ENCODE assay signal across 27 mouse cellular contexts in genomic region chr10:85561418-85561817, GRCm38 (mm10).
DNase-seq lines count a peak whose midpoint lies in the region; ATAC-seq and TF ChIP-seq lines count a peak whose summit lies in the region.
"Had no signal": no experiment of that assay in that cellular context is flagged by ENCODE, and none has a peak within 500 bp of the region (broad histone marks: within the 10 kb centered on the region; RNA-seq: fewer than 3 reads in every experiment).

No protein-coding gene starts in this region.

- ATAC-seq in forebrain, postnatal 0 days = no peak
- no peak for ATAC-seq in midbrain, postnatal 0 days (ENCODE audit: low FRiP score)
- ATAC-seq: forebrain, embryonic 15.5 days; hindbrain, postnatal 0 days; inflammation-experienced regulatory T-cells, adult 6 months had no signal

- no peak overlapping the region for H3K4me3 ChIP-seq in forebrain, postnatal 0 days (ENCODE audit: low read depth, low read length)
- H3K4me3 ChIP-seq in forebrain, embryonic 10.5 days = no peak overlapping the region
- no peak overlapping the region for H3K4me3 ChIP-seq in midbrain, postnatal 0 days (ENCODE audit: low read depth, low read length)
- no peak overlapping the region for H3K4me3 ChIP-seq in midbrain, embryonic 10.5 days
- H3K4me3 ChIP-seq: embryonic facial prominence, embryonic 12.5 days; embryonic facial prominence, embryonic 15.5 days; forebrain, embryonic 12.5 days; forebrain, embryonic 15.5 days; heart, adult 2 months; heart, embryonic 10.5 days; heart, embryonic 13.5 days had no signal

- DNase-seq in forebrain, postnatal 0 days = no peak
- no peak for DNase-seq in forebrain, embryonic 10.5 days (ENCODE audit: extremely low spot score, low spot score)
- DNase-seq in midbrain, postnatal 0 days (ENCODE audit: low spot score) = no peak
- no peak for DNase-seq in midbrain, embryonic 10.5 days (ENCODE audit: low spot score)
- peak; percentile 15 for DNase-seq in thymus, postnatal 4 days
- DNase-seq in thymus, postnatal 36 days = no peak
- peak; percentile 63 for DNase-seq in ZHBTc4 (ENCODE audit: low read depth, low spot score)
- no peak for DNase-seq in cerebellum, adult 9-11 months
- DNase-seq: adrenal gland, adult 2 months; adrenal gland, postnatal 14 days; cerebellum, adult 11 months; cerebellum, adult 2 months; cerebellum, postnatal 10 days; gastrocnemius, postnatal 10 days; gastrocnemius, postnatal 36 days; heart, adult 2 months; heart, postnatal 14 days; heart, postnatal 4 days had no signal

- peak; percentile 10; the same call in 1 of the 2 replicates for TF ChIP-seq CTCF in forebrain, postnatal 0 days (IDR thresholded peaks at IDR 0.05; ENCODE audit: low read depth)
- TF ChIP-seq CTCF in midbrain, postnatal 0 days (IDR thresholded peaks at IDR 0.05) = 0 out of 2 replicates have a peak, but pooled peaks have one; percentile 4

- no peak overlapping the region for H3K27ac ChIP-seq in forebrain, postnatal 0 days (ENCODE audit: low read depth, low read length)
- no peak overlapping the region for H3K27ac ChIP-seq in forebrain, embryonic 10.5 days
- H3K27ac ChIP-seq in midbrain, postnatal 0 days (ENCODE audit: low read depth, low read length) = no peak overlapping the region
- no peak overlapping the region for H3K27ac ChIP-seq in midbrain, embryonic 10.5 days (replicated peaks)
- H3K27ac ChIP-seq: embryonic facial prominence, embryonic 12.5 days; embryonic facial prominence, embryonic 15.5 days; forebrain, embryonic 12.5 days; forebrain, embryonic 15.5 days; heart, adult 2 months; heart, embryonic 10.5 days; heart, embryonic 13.5 days; hindbrain, embryonic 14.5 days; hindbrain, postnatal 0 days had no signal

- no peaks in the 10 kb centered on the region for H3K36me3 ChIP-seq in forebrain, postnatal 0 days (ENCODE audit: insufficient read depth)
- H3K36me3 ChIP-seq in forebrain, embryonic 10.5 days (replicated peaks) = no peaks in the 10 kb centered on the region
- no peaks in the 10 kb centered on the region for H3K36me3 ChIP-seq in midbrain, postnatal 0 days (ENCODE audit: insufficient read depth, low read length)
- H3K36me3 ChIP-seq in midbrain, embryonic 10.5 days = no peaks in the 10 kb centered on the region
- H3K36me3 ChIP-seq: embryonic facial prominence, embryonic 12.5 days; embryonic facial prominence, embryonic 15.5 days; forebrain, embryonic 12.5 days; forebrain, embryonic 15.5 days; heart, embryonic 10.5 days; heart, embryonic 13.5 days had no signal

- no peaks in the 10 kb centered on the region for H3K9me3 ChIP-seq in forebrain, postnatal 0 days (ENCODE audit: low read length)
- no peaks in the 10 kb centered on the region for H3K9me3 ChIP-seq in forebrain, embryonic 10.5 days
- H3K9me3 ChIP-seq in midbrain, postnatal 0 days (ENCODE audit: low read length) = no peaks in the 10 kb centered on the region
- no peaks in the 10 kb centered on the region for H3K9me3 ChIP-seq in midbrain, embryonic 10.5 days (replicated peaks)
- H3K9me3 ChIP-seq: embryonic facial prominence, embryonic 12.5 days; embryonic facial prominence, embryonic 15.5 days; forebrain, embryonic 12.5 days; forebrain, embryonic 15.5 days; heart, embryonic 10.5 days had no signal

- no peaks in the 10 kb centered on the region for H3K4me1 ChIP-seq in forebrain, postnatal 0 days (ENCODE audit: insufficient read depth)
- H3K4me1 ChIP-seq in forebrain, embryonic 10.5 days = peaks cover 18% of the 10 kb centered on the region
- H3K4me1 ChIP-seq in midbrain, postnatal 0 days (ENCODE audit: insufficient read depth, low read length) = no peaks in the 10 kb centered on the region
- H3K4me1 ChIP-seq in midbrain, embryonic 10.5 days = peaks cover 13% of the 10 kb centered on the region
- H3K4me1 ChIP-seq: embryonic facial prominence, embryonic 12.5 days; embryonic facial prominence, embryonic 15.5 days; forebrain, embryonic 15.5 days; heart, embryonic 10.5 days; heart, embryonic 13.5 days had no signal

- 91% methylated on average over 14 of the region's 14 CpGs for WGBS in forebrain, postnatal 0 days
- WGBS in forebrain, embryonic 10.5 days = 91% methylated on average over 14 of the region's 14 CpGs
- 93% methylated on average over 14 of the region's 14 CpGs for WGBS in midbrain, postnatal 0 days
- WGBS in midbrain, embryonic 10.5 days = 92% methylated on average over 14 of the region's 14 CpGs

- H3K27me3 ChIP-seq in forebrain, postnatal 0 days (ENCODE audit: insufficient read depth, low read length) = no peaks in the 10 kb centered on the region
- H3K27me3 ChIP-seq in forebrain, embryonic 10.5 days (ENCODE audit: poor library complexity, severe bottlenecking) = no peaks in the 10 kb centered on the region
- H3K27me3 ChIP-seq in midbrain, postnatal 0 days (ENCODE audit: insufficient read depth, low read length) = no peaks in the 10 kb centered on the region
- no peaks in the 10 kb centered on the region for H3K27me3 ChIP-seq in midbrain, embryonic 10.5 days (ENCODE audit: low read depth, poor library complexity, severe bottlenecking)
- H3K27me3 ChIP-seq: embryonic facial prominence, embryonic 12.5 days; embryonic facial prominence, embryonic 15.5 days; forebrain, embryonic 12.5 days; forebrain, embryonic 15.5 days; heart, embryonic 13.5 days had no signal

- no peak overlapping the region for H3K9ac ChIP-seq in forebrain, postnatal 0 days
- no peak overlapping the region for H3K9ac ChIP-seq in midbrain, postnatal 0 days (replicated peaks; ENCODE audit: low read length, poor library complexity, severe bottlenecking)
- H3K9ac ChIP-seq: embryonic facial prominence, embryonic 12.5 days; embryonic facial prominence, embryonic 15.5 days; forebrain, embryonic 12.5 days; forebrain, embryonic 15.5 days; heart, embryonic 13.5 days; hindbrain, embryonic 14.5 days had no signal

- H3K4me2 ChIP-seq in forebrain, postnatal 0 days (ENCODE audit: low read depth) = no peak overlapping the region
- no peak overlapping the region for H3K4me2 ChIP-seq in midbrain, postnatal 0 days (ENCODE audit: low read depth, low read length, poor library complexity, severe bottlenecking)
- H3K4me2 ChIP-seq: embryonic facial prominence, embryonic 12.5 days; embryonic facial prominence, embryonic 15.5 days; forebrain, embryonic 12.5 days; forebrain, embryonic 15.5 days; heart, embryonic 13.5 days; hindbrain, embryonic 14.5 days had no signal

Comparison
In these comparisons a context has a peak if more than half of its experiments do, and no peak if none do; other contexts are left out.
1. DNase-seq: peak in thymus, postnatal 4 days (single experiment) and ZHBTc4 (single experiment); none in forebrain, postnatal 0 days (single experiment), forebrain, embryonic 10.5 days (single experiment), midbrain, postnatal 0 days (single experiment), midbrain, embryonic 10.5 days (single experiment), thymus, postnatal 36 days (0 of 2) and cerebellum, adult 9-11 months (single experiment).